Mouse (Mus musculus) thymus, postnatal 14 days (tissue): Measurements from ENCODE around the gene Snd1.

ENCODE experiments used
- DNase-seq: peaks from one replicate; pipeline ENCODE4 v3.0.0; 2021

Gene Snd1

GRCm38 (mm10) chr6:28717845-28718237, 242.9 kb downstream of the Snd1 start:
- DNase-seq: no peak

- DNase-seq: no peak
Observed at GRCm38 (mm10) chr6:28720391-28721171, 245.6 kb downstream of the Snd1 start.

GRCm38 (mm10) chr6:28723059-28723458, 248.1 kb downstream of the Snd1 start:
- no peak for DNase-seq

GRCm38 (mm10) chr6:28724776-28725175, 249.8 kb downstream of the Snd1 start:
- no peak for DNase-seq

GRCm38 (mm10) chr6:28729236-28729635, 254.3 kb downstream of the Snd1 start:
- DNase-seq: no peak

DNA sequence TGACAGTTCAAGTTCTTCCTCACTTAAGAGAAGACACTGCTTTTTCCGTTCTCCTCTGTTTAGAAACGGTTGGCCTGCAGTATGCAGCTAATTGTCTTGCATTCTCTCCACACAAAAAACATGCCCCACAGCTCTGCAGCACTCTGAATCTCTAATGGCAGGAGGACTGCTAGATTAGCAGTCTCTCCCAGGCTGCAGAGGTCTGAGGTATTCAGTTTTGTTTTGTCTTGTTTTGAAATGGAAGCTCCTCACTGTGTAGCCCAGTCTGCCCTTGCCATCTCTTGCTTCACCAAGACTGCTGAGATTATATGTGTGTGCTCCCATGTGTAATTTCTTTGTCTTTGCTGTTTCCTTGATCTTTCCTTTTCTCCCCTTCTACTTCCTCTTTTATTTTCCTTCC, 254.7 kb downstream of the Snd1 start:
- DNase-seq: no peak

DNA sequence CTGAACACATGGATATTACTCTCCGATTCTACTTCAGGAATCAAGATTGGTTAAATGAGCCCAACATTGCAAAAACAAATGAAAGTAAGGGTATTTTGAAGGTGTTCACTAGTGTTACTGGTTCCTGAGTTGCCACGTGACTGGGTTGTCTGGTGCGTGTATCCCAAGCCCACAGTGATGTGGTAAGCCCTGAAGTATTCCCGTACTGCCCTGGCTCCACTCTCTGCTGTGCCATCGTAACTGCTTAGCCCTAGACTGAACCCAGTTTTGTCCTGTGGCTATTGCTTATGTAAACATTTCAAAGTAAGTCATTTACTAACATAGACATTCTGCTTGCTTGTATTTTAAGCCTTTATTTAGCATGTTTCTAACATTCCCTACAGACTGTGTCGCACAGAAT, 256.3 kb downstream of the Snd1 start:
- DNase-seq: no peak

- DNase-seq: no peak
Observed at GRCm38 (mm10) chr6:28733884-28734647, 259.1 kb downstream of the Snd1 start.

DNA sequence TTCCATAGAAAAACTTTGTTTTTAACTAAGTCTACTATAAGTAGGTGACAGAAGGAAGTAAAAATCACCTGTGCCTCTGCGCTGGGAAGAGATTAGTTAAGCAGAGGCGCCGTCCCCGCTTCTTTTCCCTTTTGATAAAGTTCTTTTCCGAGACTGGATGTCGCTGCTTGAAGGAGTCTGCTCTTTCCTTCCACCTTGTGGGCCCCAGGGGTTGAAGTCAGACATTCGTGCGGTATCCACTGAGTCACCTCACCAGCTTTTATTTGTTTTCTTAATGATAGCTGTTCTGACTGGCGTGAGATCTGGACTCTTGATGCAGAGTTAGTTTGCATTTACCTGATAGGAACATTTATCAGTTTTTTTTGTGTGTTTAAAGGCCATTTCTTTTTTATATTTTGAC, 260.2 kb downstream of the Snd1 start:
- DNase-seq: no peak

DNA sequence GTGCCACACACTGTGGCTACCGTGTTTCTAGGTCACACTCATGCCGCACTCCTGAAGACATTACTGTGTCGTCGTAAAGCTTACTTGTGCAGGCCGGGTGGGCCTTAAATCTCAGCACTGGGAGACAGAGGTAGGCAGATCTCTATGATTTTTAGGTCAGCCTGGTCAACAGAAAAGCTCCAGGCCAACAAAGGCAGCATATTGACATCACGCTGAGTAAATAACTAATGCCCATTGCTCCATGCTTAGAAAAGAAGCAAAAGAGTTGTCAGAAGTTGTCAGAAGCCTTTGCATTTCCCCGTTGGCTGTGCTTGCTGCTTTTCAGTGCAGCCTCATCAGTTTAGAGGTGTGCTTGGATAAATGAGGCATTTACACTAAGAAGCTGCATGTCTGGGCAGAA, 261.7 kb downstream of the Snd1 start:
- DNase-seq: no peak

DNA sequence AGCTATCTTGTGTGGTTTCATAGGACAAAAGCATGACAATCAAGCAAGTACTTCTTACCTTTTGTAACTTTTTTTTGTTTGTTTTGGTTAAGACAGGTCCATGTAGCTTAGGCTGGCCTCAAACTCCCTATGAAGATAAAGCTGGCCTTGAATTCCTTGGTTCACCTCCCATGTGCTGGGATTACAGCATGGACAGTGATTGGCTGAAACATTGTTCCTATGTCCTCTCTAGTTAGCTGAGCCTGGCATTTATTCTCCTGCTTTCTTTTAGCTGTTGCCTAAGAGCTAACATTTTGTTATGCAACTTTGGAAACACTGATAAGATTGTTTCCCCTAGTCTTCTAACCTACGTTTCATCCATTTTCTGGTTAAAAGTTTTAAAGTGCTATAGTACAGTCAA, 262.7 kb downstream of the Snd1 start:
- no peak for DNase-seq

DNA sequence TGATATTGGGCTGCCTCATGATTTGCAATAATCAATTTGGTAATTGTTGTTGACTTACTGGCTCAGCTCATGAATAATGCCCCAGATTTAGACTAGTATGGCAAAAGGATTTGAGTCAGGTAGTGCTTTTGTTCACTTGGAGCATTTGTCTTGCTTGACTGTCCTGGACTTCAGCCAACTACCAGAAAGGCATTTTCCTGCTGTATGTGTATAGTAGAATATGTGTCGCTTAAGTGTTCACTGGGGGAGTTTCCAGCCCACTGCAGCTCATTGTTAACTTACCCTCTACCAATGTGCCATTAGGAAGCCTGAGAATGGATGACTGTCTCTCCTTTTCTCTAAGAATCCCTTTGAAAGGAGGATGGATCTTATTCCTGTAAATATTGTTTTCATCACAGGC, 268.6 kb downstream of the Snd1 start:
- DNase-seq: no peak

GRCm38 (mm10) chr6:28745864-28746263, 270.9 kb downstream of the Snd1 start:
- no peak for DNase-seq

GRCm38 (mm10) chr6:28747025-28747424, 272.1 kb downstream of the Snd1 start:
- DNase-seq: no peak

- DNase-seq: no peak
Observed at GRCm38 (mm10) chr6:28747931-28748670, 273.2 kb downstream of the Snd1 start.

DNA sequence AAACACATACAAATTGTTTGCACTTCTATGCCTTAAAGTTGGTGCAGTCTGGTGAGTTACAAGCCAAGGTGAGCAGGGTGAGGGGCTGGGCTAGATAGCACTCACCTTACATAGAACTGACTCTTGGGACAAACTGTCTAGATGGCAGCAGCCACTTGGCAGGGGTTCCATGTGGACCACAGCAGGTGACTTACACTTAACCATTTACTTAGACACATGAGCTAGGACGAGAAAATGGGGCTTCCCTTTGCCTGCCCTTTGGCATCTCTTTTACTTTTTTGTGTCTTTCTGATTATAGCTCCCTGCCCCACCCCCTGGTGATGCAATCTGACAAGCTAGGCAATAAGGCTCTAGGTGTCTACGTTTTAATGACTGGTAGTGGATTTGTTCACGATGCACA, 274.3 kb downstream of the Snd1 start:
- DNase-seq: no peak

- DNase-seq: no peak
Observed at GRCm38 (mm10) chr6:28751186-28751585, 276.2 kb downstream of the Snd1 start.

GRCm38 (mm10) chr6:28753217-28753616, 278.3 kb downstream of the Snd1 start:
- DNase-seq: no peak

DNA sequence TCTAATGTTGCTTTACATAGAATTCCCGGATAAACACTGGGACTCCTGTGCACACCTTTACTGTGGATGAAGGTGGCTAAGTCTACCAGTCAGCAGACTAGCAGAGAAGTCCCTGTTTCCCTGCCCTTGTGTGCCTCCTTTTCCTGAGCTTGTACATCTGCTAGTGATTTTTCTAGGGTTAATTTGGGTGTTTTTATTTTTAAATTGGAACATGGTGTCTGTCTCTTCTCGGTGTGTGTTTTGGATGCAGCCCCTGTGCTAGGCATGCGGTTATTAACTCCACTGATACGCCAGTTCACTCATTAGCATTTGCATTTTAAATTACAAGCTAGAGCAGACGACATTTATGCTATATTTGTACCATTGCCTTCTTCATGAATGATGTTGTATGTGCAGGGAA, 278.7 kb downstream of the Snd1 start:
- DNase-seq: no peak

DNA sequence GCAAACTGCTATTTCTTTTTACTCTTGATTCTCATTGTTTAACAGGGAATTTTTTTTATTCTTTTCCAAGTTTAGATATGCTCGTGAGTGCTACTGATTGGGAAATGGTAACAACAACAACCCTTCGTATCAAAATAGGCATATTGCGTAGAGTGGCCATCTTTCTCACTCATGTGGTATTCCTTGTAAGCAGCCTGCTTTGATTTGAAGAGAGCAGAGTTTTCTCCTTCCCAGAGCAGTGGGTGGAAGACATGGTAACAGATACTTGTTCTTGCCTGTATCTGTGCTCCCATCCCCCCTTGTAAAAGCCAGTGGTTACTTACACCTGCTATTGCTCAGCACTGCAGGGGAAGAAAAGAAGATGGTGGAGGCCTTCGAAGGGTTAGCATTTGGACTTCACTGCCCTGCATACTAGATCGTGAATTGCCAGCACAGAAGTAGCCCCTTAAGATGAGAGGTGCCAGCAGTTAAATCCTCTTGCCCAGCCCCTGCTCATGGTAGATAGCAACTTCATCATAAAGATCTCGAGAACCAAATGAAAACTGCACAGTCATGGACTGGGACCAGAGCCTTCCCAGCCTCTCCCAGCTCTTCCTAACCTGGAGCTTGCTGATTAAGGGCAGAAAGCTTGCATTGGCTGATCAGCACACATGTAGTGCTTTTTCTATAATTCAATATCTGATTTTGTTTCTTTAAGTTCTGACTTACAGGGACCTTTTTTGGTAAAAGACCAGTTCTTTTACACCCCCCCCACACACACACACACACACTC, 279.4 kb downstream of the Snd1 start:
- DNase-seq: no peak

- DNase-seq: no peak
Observed at GRCm38 (mm10) chr6:28756306-28757018, 281.5 kb downstream of the Snd1 start.

GRCm38 (mm10) chr6:28758293-28758692, 283.4 kb downstream of the Snd1 start:
- no peak for DNase-seq
